Mouse (Mus musculus): ENCODE data around the gene Flnb.

DNA sequence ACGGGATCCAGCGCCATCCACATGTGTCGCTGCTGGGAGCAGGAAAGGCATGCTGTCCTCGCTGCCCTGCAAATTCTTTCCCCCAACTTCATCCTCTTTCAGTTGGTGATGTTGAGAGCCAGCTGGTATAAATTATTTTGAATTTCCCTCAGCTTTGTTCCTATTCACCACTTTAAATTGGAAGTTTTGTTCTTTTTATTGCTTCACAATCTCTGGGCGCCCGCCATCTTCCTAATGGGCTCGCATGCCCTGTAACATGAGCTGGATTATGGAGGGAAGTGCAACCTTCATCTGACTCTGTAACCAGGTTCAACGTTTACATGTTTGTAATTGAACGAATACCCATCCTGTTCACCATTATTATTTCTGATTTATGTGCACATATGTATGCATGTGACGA is 38.6 kb downstream of the Flnb start:
- TF ChIP-seq E2F4 (IDR thresholded peaks at IDR 0.05; ENCODE audit: insufficient read depth) (no peak), MAX (IDR thresholded peaks at IDR 0.05; ENCODE audit: low read depth) (no peak), USF1 (IDR thresholded peaks at IDR 0.05; ENCODE audit: low read depth) (no peak), POLR2A (IDR thresholded peaks at IDR 0.05; ENCODE audit: insufficient read length, low read depth) (no peak), MYOD1 (IDR thresholded peaks at IDR 0.05; ENCODE audit: control insufficient read depth in 1 of 3, insufficient read length in 2 of 3, low read depth in 2 of 3) (no peak), POLR2AphosphoS2 (IDR thresholded peaks at IDR 0.05; ENCODE audit: insufficient read length, low read depth) (no peak), REST (IDR thresholded peaks at IDR 0.05; ENCODE audit: insufficient read depth, insufficient read length) (no peak), MYOG (IDR thresholded peaks at IDR 0.05; ENCODE audit: control insufficient read depth in 1 of 3, insufficient read depth in 1 of 3, insufficient read length in 2 of 3, low read depth in 2 of 3) (no peak), SRF (IDR thresholded peaks at IDR 0.05; ENCODE audit: control insufficient read depth, insufficient read length, low read depth) (no peak)
